Mouse (Mus musculus): ENCODE results near the gene Pmepa1.

- TF ChIP-seq ZNF384 (IDR thresholded peaks at IDR 0.05; ENCODE audit: low read depth, low read length) = no peak
- no peak for TF ChIP-seq HCFC1 (IDR thresholded peaks at IDR 0.05; ENCODE audit: low read depth, low read length)
- no peak for TF ChIP-seq BHLHE40 (IDR thresholded peaks at IDR 0.05; ENCODE audit: borderline replicate concordance, low read depth, low read length)
- TF ChIP-seq UBTF (IDR thresholded peaks at IDR 0.05; ENCODE audit: borderline replicate concordance, insufficient read depth, low read depth, low read length) = no peak
- no peak for TF ChIP-seq TCF12 (IDR thresholded peaks at IDR 0.05; ENCODE audit: low read depth, low read length)
- no peak for TF ChIP-seq EP300 (IDR thresholded peaks at IDR 0.05; ENCODE audit: low read depth in 1 of 2, low read length in 2 of 2)
- no peak for TF ChIP-seq CTCF (IDR thresholded peaks at IDR 0.05 in 2 of 3, conservative IDR thresholded peaks at IDR 0.05 in 1 of 3; ENCODE audit: control insufficient read depth in 1 of 3, insufficient read depth in 1 of 3, low read depth in 2 of 3, low read length in 3 of 3, poor library complexity in 1 of 3, severe bottlenecking in 1 of 3)
These were observed 71.7 kb downstream of the Pmepa1 start for GRCm38 (mm10) chr2:173204671-173205070.

Data from MEL (cell line).